Mouse (Mus musculus) stomach, embryonic 16.5 days (tissue): ENCODE data around the gene Vps36. TPM values are rescaled to one million over a fixed set of nuclear protein-coding genes. Genes with fewer than 3 reads are reported as not detected.

Experiments used
- ATAC-seq: fragments of 200-750 bp; cut with Nextera tagmentation; 2 replicates; pipeline ENCODE4 v1.8.0; 2017; ENCODE audit warnings: moderate number of reproducible peaks, moderate TSS enrichment; ENCODE audit not compliant: insufficient read depth, low FRiP score
- H3K27ac ChIP-seq: fragments of 300-500 bp; sonication (generic); 2 replicates; pipeline ENCODE4 v1.5.1; 2014; ENCODE audit warnings: low read length
- H3K27me3 ChIP-seq: fragments of 300-500 bp; sonication (generic); 2 replicates; pipeline ENCODE4 v1.6.1; 2014; ENCODE audit warnings: low read length, control low read depth, mixed read lengths; ENCODE audit not compliant: control insufficient read depth, insufficient read depth
- H3K36me3 ChIP-seq: fragments of 300-500 bp; sonication (generic); 2 replicates; pipeline ENCODE4 v1.6.1; 2014; ENCODE audit warnings: low read length; ENCODE audit not compliant: control insufficient read depth, insufficient read depth
- H3K4me1 ChIP-seq: fragments of 300-500 bp; sonication (generic); 2 replicates; pipeline ENCODE4 v1.6.1; 2014; ENCODE audit warnings: low read length, control low read depth, mixed read lengths; ENCODE audit not compliant: control insufficient read depth, insufficient read depth
- H3K4me2 ChIP-seq: fragments of 300-500 bp; sonication (generic); 2 replicates; pipeline ENCODE4 v1.6.1; 2014; ENCODE audit warnings: low read depth, low read length, mixed read lengths
- H3K4me3 ChIP-seq: fragments of 300-500 bp; sonication (generic); replicated peaks from 2 replicates; pipeline ENCODE4 v1.5.1; 2014; ENCODE audit warnings: mild to moderate bottlenecking, low read length
- H3K9ac ChIP-seq: fragments of 300-500 bp; sonication (generic); 2 replicates; pipeline ENCODE4 v1.6.1; 2014; ENCODE audit warnings: low read length
- H3K9me3 ChIP-seq: fragments of 300-500 bp; sonication (generic); replicated peaks from 2 replicates; pipeline ENCODE4 v1.6.1; 2016; ENCODE audit warnings: low read length, control low read depth; ENCODE audit not compliant: control insufficient read depth
- WGBS: fragments of 180-500 bp; shearing (Covaris S2); extraction: QIAGEN DNeasy Blood & Tissue Kit; methylation state at CpG from one replicate; pipeline ENCODE4 v1.1.7; 2014; 5-methylcytosine and 5-hydroxymethylcytosine counted together
- polyA plus RNA-seq: library from polyadenylated mRNA; unstranded; fragments of >200 nt; fragmentation: Nextera tagmentation; extraction: Ambion mirVana; gene quantifications from 2 replicates; pipeline ENCODE4 v1.2.1, GENCODE M21; 2015

The Vps36 gene
- polyA plus RNA-seq, 1 experiment from 2014 or later, result 42.8 TPM

DNA sequence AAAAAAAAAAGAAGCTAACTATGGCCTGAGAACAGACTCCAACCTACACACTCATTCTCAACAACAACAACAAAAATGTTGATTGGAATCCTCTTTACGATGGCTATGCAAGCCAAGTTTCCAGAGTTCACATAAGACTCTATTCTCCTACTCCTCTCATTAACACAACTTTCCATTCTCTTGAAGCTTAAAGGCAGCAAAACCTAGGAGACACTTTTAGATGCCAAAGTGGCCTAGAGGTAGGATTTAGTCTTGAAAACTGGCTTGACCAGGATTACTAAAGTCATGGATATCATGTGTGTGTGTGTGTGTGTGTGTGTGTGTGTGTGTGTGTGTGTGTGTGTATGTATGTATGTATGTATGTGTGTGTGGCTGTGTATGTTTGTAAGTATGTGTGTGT, 72.6 kb downstream of the Vps36 start:
- Histone ChIP-seq H3K9me3 (no peaks in the 10 kb centered on the region), H3K4me3 (no peak overlapping the region), H3K9ac (no peak overlapping the region), H3K4me2 (no peak overlapping the region), H3K4me1 (peaks cover 5% of the 10 kb centered on the region), H3K27me3 (no peaks in the 10 kb centered on the region), H3K27ac (no peak overlapping the region), H3K36me3 (no peaks in the 10 kb centered on the region)
- ATAC-seq, result no peak
- WGBS, result 88% methylated on average over 1 of the region's 1 CpGs

GRCm38 (mm10) chr8:22266809-22267208, 74.2 kb downstream of the Vps36 start:
- ATAC-seq, result no peak
- 89% methylated on average over 3 of the region's 3 CpGs for WGBS

More at GRCm38 (mm10) chr8:22266809-22267208, 74.2 kb downstream of the Vps36 start:
- Histone ChIP-seq H3K4me3 (no peak overlapping the region), H3K9me3 (no peaks in the 10 kb centered on the region), H3K27ac (no peak overlapping the region), H3K36me3 (no peaks in the 10 kb centered on the region), H3K4me1 (no peaks in the 10 kb centered on the region), H3K4me2 (no peak overlapping the region), H3K27me3 (no peaks in the 10 kb centered on the region), H3K9ac (no peak overlapping the region)

Other genes starting within 250 kb of the Vps36 start
- gene Defb13, start 246.0 kb upstream of the Vps36 start, polyA plus RNA-seq, result not detected in 2 replicates
- not detected in 2 replicates for gene Fam90a1a, start 234.1 kb upstream of the Vps36 start, polyA plus RNA-seq
- not detected in 2 replicates for gene Ccdc70, start 223.0 kb upstream of the Vps36 start, polyA plus RNA-seq
- gene Atp7b, start 132.5 kb upstream of the Vps36 start, polyA plus RNA-seq, result 11.1 and 12.7 TPM in 2 replicates
- 34.2 and 38.1 TPM in 2 replicates for gene Alg11, start 132.1 kb upstream of the Vps36 start, polyA plus RNA-seq
- 0.39 and 0.58 TPM in 2 replicates for gene Nek5, start 67.8 kb upstream of the Vps36 start, polyA plus RNA-seq
- gene Nek3, start 26.4 kb upstream of the Vps36 start, polyA plus RNA-seq, result 3.6 and 5.2 TPM in 2 replicates
- 42.7 and 43.8 TPM in 2 replicates for gene Ckap2, start 7.0 kb upstream of the Vps36 start, polyA plus RNA-seq
- gene Thsd1, start 34.5 kb downstream of the Vps36 start, polyA plus RNA-seq, result 11.6 and 13.7 TPM in 2 replicates
- not detected in 2 replicates for gene Tpte, start 90.6 kb downstream of the Vps36 start, polyA plus RNA-seq
- 34.7 and 37.3 TPM in 2 replicates for gene Slc25a15, start 205.8 kb downstream of the Vps36 start, polyA plus RNA-seq
- gene Mrps31, start 218.6 kb downstream of the Vps36 start, polyA plus RNA-seq, result 45.7 and 48.8 TPM in 2 replicates